In genomic region chr8:79559516-79559915, GRCm38 (mm10) we compare ENCODE assay signal across 16 mouse cellular contexts.
A peak's percentile ranks its signal among the peaks of the same experiment; 100 is the strongest.
DNase-seq lines count a peak whose midpoint lies in the region; ATAC-seq lines count a peak whose summit lies in the region.
"Had no signal": no experiment of that assay in that cellular context is flagged by ENCODE, and none has a peak within 500 bp of the region (broad histone marks: within the 10 kb centered on the region; RNA-seq: fewer than 3 reads in every experiment).

No protein-coding gene starts in this region.

- no peak overlapping the region for H3K4me2 ChIP-seq in midbrain, embryonic 13.5 days (replicated peaks)
- no peak overlapping the region for H3K4me2 ChIP-seq in hindbrain, embryonic 14.5 days (replicated peaks)
- no peak overlapping the region for H3K4me2 ChIP-seq in heart, embryonic 12.5 days
- H3K4me2 ChIP-seq: midbrain, embryonic 15.5 days; neural tube, embryonic 12.5 days had no signal

- no peak overlapping the region for H3K27ac ChIP-seq in midbrain, embryonic 13.5 days
- H3K27ac ChIP-seq in hindbrain, embryonic 14.5 days = no peak overlapping the region
- no peak overlapping the region for H3K27ac ChIP-seq in heart, embryonic 12.5 days (ENCODE audit: poor library complexity, severe bottlenecking)
- H3K27ac ChIP-seq: kidney, postnatal 0 days; macrophage; midbrain, embryonic 15.5 days; neural tube, embryonic 12.5 days had no signal

- 93% methylated on average over 6 of the region's 6 CpGs for WGBS in midbrain, embryonic 13.5 days
- 93% methylated on average over 6 of the region's 6 CpGs for WGBS in hindbrain, embryonic 14.5 days
- WGBS in heart, embryonic 12.5 days = 88% methylated on average over 6 of the region's 6 CpGs

- peak; percentile 31 to 37 for DNase-seq in left cerebral cortex, postnatal 14 days (ENCODE audit: low spot score in 2 of 2)
- DNase-seq in left cerebral cortex, postnatal 4 days = no peak
- DNase-seq in ZHBTc4 (ENCODE audit: low read depth, low spot score) = peak; percentile 38
- DNase-seq in brain, adult 2 months (ENCODE audit: low read depth, low spot score) = peak; percentile 52
- peak; percentile 24 for DNase-seq in right cerebral cortex, postnatal 25 days
- DNase-seq in hindbrain, embryonic 14.5 days (ENCODE audit: low spot score) = no peak
- DNase-seq: cerebellum, postnatal 10 days; liver, postnatal 0 days; retina, postnatal 1 day; thymus, adult 18-20 months had no signal

- no peak overlapping the region for H3K9ac ChIP-seq in midbrain, embryonic 13.5 days (replicated peaks)
- H3K9ac ChIP-seq in hindbrain, embryonic 14.5 days = no peak overlapping the region
- no peak overlapping the region for H3K9ac ChIP-seq in heart, embryonic 12.5 days
- H3K9ac ChIP-seq: liver, postnatal 0 days; midbrain, embryonic 15.5 days; neural tube, embryonic 12.5 days had no signal

- H3K4me1 ChIP-seq in midbrain, embryonic 13.5 days (replicated peaks) = no peaks in the 10 kb centered on the region
- H3K4me1 ChIP-seq in hindbrain, embryonic 14.5 days (replicated peaks; ENCODE audit: control insufficient read depth, insufficient read depth, low read length) = no peaks in the 10 kb centered on the region
- peaks cover 20% of the 10 kb centered on the region for H3K4me1 ChIP-seq in heart, embryonic 12.5 days (replicated peaks)
- H3K4me1 ChIP-seq: midbrain, embryonic 15.5 days; neural tube, embryonic 12.5 days had no signal

- intact Hi-C loops in left cerebral cortex, postnatal 14 days (cut with DNase I) = no loop called here
- intact Hi-C loops in left cerebral cortex, postnatal 4 days (cut with DNase I) = no loop called here

- no peak overlapping the region for H3K4me3 ChIP-seq in midbrain, embryonic 13.5 days (replicated peaks)
- no peak overlapping the region for H3K4me3 ChIP-seq in hindbrain, embryonic 14.5 days (replicated peaks; ENCODE audit: low read length)
- no peak overlapping the region for H3K4me3 ChIP-seq in heart, embryonic 12.5 days
- H3K4me3 ChIP-seq: midbrain, embryonic 15.5 days; neural tube, embryonic 12.5 days had no signal

- no peaks in the 10 kb centered on the region for H3K9me3 ChIP-seq in midbrain, embryonic 13.5 days
- H3K9me3 ChIP-seq in hindbrain, embryonic 14.5 days (ENCODE audit: control insufficient read depth, low read length) = no peaks in the 10 kb centered on the region
- no peaks in the 10 kb centered on the region for H3K9me3 ChIP-seq in heart, embryonic 12.5 days (replicated peaks)
- H3K9me3 ChIP-seq: midbrain, embryonic 15.5 days; neural tube, embryonic 12.5 days had no signal

- no peaks in the 10 kb centered on the region for H3K27me3 ChIP-seq in midbrain, embryonic 13.5 days
- H3K27me3 ChIP-seq in hindbrain, embryonic 14.5 days (ENCODE audit: control insufficient read depth, insufficient read depth, low read length) = no peaks in the 10 kb centered on the region
- H3K27me3 ChIP-seq in heart, embryonic 12.5 days (replicated peaks) = no peaks in the 10 kb centered on the region
- H3K27me3 ChIP-seq: midbrain, embryonic 15.5 days; neural tube, embryonic 12.5 days had no signal

- H3K36me3 ChIP-seq in midbrain, embryonic 13.5 days = no peaks in the 10 kb centered on the region
- H3K36me3 ChIP-seq in hindbrain, embryonic 14.5 days (replicated peaks; ENCODE audit: control insufficient read depth, insufficient read depth) = no peaks in the 10 kb centered on the region
- no peaks in the 10 kb centered on the region for H3K36me3 ChIP-seq in heart, embryonic 12.5 days
- H3K36me3 ChIP-seq: midbrain, embryonic 15.5 days; neural tube, embryonic 12.5 days had no signal

- ATAC-seq in midbrain, embryonic 13.5 days = no peak
- no peak for ATAC-seq in hindbrain, embryonic 14.5 days (ENCODE audit: low FRiP score)
- ATAC-seq in heart, embryonic 12.5 days (ENCODE audit: insufficient number of reproducible peaks, low FRiP score) = no peak
- ATAC-seq: liver, postnatal 0 days; midbrain, embryonic 15.5 days had no signal

Comparison
In these comparisons a context has a peak if more than half of its experiments do, and no peak if none do; other contexts are left out.
1. DNase-seq: peak in left cerebral cortex, postnatal 14 days (2 of 2), ZHBTc4 (single experiment), brain, adult 2 months (single experiment) and right cerebral cortex, postnatal 25 days (single experiment); none in left cerebral cortex, postnatal 4 days (single experiment) and hindbrain, embryonic 14.5 days (single experiment).